Mouse (Mus musculus): ENCODE measurements around the gene Slc34a1.
A peak's percentile ranks its signal among the peaks of the same experiment; 100 is the strongest.
"Not testable (repeated sequence)": the region's sequence is repeated elsewhere in the genome, so short reads cannot be mapped to it uniquely, and the experiment has no call there.

The Slc34a1 gene

DNA sequence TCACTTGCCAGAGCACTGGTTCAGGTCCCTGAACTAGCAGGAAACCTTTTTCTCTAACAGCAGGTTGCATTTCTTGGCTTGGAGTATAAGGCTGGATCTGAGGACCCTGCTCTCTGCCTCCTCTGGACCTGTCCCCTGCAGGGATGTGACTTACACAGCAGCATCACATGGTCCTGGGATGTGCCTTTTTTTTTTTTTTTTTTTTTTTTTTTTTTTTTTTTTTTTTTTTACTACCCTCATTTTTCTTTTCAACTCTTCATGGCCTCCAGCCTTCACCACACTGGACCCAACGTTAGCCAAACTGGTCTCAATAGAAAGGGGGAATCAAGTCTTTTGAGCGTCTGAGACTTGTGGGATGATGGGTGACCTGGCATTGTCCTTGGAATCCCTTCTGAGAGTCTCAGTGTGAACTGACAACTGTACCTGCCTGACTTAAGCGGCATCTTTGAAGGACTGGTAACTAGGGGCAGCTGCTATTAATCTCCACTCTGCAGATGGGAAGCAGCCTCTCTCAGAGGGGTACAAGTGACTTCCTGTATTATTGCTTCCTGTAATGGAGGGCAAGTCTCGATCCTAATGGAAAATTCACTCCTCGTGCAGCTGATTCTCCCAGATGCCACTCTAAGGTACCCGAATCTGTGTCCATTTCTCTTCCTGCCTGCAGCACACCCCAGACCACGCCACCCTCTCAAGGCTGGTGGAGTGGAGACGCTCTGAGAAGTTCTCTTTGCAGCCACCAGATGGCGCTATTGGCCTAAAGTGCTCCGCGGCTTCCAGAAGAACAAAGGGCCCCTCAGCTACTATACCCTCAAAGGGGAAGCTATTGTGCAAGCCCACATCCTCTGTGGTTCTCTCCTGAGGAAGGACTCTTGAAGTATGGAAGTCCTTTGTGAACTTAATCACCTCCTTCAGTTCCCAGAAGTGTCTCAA is 7.1 kb downstream of the Slc34a1 start:
- peak; percentile 45 for DNase-seq (ENCODE audit: low read depth, low spot score)

DNA sequence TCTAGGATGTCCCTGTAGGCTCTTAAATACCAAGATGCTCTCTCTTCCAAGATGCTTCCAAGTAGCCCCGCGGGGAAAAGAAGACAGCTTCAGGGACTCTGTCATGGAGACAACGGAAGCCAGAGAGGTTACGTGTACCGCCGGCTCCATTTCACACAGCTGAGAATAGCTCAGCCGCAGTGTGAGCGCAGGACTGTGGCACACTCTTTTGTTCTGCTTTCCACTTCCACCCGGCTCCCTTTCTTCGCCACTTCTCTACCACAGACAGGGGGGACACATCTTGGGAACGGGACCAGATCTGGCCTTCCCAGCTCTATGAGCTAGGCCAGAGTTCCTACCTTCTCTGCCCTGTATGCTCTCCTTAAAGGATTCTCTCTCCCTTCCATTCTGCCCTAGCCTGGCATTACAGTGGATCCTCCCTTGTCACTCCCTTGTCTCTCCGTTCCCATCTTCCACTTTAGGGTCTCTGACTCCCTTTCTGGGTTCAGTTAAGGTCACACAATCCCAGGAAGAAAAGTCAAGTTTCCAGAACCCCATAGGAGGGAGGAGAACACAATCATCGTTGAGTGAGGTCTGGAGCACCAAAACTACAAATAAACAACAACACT is 7.9 kb downstream of the Slc34a1 start:
- no peak for DNase-seq (ENCODE audit: low read depth, low spot score)

DNA sequence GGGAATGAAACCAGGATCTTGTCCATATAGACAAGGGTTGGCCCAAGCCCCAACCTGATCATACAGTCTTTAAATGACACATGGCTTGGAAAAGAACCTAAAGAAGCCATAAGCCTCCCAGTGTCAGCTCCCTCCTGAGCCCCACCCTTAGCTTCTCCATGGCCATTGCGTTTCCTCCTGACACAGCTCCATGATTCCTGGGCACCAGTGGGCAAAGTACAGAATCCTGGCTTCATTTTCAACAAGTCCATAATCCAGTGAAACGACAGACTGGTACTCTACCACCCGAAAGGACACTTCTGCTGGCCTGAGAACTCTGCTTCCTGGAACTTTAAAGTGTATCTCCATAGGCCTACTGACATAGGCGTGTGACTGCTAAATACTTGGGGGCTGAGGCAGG is 9.4 kb downstream of the Slc34a1 start:
- DNase-seq (ENCODE audit: low read depth, low spot score) = no peak

DNA sequence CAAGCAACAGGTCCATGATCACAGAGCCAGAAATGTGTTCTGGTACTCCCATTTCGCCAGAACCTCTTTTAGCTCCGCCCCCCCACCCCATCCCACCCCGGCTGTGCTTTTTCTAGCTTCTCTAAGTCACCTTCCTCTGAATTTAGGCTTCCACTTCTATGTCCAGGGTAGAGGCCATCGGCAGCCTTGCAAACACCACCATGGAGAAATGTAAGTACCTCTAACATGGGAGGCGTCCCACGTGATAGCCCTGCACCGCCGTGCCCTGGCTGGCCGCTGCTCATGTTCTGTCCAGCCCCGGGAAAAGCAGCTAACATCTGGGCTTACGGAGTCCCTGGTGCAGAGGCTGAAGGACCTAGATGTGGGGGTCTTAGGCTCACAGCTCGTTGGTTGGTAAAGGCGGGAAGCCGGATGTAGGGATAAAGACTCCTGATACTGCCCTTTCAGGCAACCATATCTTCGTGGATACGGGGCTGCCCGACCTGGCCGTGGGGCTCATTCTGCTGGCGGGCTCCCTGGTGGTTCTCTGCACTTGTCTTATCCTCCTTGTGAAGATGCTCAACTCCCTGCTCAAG is 10.6 kb downstream of the Slc34a1 start:
- no peak for DNase-seq (ENCODE audit: low read depth, low spot score)

DNA sequence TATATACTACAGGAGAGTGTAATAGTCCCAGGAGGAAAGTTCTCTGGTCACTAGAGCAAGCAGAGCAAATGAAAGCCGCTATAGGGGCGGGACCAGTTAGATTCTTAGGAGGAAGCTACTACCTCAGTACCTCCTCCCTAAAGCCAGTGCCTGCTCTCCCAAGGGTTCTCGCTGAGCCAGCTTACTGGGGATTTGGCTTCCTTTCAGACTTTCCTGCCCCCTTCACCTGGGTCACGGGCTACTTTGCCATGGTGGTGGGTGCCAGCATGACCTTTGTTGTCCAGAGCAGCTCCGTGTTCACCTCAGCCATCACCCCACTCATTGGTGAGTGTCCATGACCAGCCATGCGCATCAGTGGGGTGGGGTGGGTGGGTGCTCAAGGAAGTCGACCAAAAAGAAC is 13.8 kb downstream of the Slc34a1 start:
- DNase-seq (ENCODE audit: low read depth, low spot score) = no peak

DNA sequence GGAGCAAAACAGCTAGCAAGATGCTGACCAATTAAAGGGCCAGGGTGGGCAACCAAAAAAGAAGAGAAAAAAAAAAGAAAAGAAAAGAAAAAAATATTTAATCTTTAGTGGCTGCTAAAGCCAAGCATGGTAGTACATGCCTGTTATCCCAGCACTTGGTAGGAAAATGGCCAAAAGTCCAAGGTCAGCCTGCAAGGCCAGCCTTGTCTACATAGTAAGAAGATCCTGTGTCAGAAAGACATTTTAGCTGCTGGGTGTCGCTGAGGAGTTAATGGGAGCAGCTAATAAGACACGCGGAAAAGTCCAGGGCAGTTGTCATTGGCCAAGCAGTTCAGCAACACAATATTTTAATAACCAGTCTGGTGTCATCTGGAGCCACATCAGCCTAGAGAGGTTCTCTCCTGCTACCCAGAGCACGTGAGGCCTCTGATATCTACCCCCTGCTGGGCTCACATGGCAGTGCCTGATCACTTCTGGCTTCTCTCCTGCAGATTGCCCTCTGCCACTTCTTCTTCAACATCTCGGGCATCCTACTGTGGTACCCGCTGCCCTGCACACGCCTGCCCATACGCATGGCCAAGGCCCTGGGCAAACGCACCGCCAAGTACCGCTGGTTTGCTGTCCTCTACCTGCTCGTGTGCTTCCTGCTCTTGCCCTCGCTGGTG is 14.8 kb downstream of the Slc34a1 start:
- DNase-seq (ENCODE audit: low read depth, low spot score) = no peak

DNA sequence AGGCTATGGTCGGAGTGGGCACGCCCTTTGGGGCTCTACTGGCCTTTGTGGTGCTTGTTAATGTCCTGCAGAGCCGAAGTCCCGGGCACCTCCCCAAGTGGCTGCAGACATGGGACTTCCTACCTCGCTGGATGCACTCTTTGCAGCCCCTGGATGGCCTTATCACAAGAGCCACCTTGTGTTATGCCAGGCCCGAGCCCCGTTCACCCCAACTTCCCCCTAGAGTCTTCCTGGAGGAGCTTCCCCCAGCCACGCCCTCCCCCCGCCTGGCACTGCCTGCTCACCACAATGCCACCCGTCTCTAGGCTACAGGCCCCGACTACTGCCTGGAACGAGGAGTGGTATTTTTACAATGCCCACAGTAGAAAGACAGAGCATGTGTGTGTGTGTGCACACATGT is 15.3 kb downstream of the Slc34a1 start:
- DNase-seq (ENCODE audit: low read depth, low spot score) = no peak

DNA sequence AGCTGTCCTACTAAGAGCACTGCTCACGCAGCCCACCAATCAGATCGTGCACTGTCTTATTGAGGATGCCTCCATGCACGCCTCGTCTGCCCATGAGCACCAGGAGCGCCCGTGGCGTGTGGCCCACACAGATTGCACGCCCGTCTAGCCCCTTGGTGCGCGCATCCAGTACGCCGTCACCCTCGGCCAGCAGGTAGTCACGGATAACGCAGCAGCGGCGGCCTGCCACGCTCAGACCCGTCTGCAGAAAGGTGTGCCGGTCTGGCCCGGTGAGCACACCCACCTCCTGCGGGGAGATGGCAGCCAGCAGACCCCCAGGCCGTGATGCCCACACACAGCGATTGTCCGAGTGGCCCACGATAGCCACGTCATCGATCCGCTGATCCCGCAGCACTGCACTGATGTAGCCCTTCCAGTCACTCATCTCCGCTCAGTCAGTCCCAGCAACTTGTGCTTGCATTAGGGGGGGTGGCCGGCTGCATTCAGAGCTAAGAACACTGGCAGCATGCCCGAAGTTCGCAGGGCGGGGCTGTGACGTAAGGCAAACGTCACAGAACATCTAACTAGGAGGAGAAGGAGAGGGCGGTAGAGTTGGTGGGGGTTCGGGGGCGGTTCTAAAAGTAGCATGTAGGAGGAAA is 16.9 kb downstream of the Slc34a1 start, which contains the start of gene Pfn3:
Gene Pfn3, minus strand, starts transcription at position 490 of the 638 bp plus-strand sequence.
- no peak for DNase-seq (ENCODE audit: low read depth, low spot score)

DNA sequence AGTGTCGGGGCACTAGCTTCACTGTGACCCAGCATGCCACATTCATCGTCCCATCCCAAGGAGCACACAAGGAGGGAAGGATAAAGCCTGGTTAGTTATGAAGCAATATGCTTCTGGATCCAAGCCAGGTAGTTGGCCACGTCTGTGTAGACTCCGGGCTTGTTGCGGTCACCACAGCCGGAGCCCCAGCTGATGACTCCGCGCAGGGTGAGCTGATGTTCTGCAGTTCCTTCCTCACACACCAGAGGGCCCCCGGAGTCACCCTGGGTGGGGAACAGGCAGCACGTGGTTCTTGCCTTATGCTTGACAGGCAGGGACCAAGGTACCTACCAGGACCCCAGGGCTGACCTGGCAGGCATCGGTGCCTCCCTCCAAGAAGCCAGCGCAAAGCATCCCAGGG is 20.0 kb downstream of the Slc34a1 start:
- peak; percentile 21 for DNase-seq (ENCODE audit: low read depth, low spot score)

DNA sequence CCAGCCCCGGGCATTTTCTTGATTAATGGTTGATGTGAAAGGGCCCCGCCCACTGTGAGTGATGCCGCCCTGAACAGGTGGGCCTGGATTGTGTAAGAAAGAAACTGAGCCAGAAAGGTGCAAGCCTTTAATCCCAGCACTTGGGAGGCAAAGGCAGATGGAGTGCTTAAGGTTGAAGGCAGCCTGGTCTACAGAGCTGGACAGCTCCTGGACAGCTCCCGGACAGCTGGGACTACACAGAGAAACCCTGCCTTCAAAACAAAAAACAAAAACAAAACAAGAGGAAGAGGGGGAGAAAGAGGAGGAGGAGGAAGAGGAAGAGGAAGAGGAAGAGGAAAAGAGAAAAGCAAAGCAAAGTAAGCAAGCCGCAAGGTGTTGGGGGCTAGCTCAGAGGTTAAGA is 21.2 kb downstream of the Slc34a1 start:
- no peak for DNase-seq (ENCODE audit: low read depth, low spot score)

DNA sequence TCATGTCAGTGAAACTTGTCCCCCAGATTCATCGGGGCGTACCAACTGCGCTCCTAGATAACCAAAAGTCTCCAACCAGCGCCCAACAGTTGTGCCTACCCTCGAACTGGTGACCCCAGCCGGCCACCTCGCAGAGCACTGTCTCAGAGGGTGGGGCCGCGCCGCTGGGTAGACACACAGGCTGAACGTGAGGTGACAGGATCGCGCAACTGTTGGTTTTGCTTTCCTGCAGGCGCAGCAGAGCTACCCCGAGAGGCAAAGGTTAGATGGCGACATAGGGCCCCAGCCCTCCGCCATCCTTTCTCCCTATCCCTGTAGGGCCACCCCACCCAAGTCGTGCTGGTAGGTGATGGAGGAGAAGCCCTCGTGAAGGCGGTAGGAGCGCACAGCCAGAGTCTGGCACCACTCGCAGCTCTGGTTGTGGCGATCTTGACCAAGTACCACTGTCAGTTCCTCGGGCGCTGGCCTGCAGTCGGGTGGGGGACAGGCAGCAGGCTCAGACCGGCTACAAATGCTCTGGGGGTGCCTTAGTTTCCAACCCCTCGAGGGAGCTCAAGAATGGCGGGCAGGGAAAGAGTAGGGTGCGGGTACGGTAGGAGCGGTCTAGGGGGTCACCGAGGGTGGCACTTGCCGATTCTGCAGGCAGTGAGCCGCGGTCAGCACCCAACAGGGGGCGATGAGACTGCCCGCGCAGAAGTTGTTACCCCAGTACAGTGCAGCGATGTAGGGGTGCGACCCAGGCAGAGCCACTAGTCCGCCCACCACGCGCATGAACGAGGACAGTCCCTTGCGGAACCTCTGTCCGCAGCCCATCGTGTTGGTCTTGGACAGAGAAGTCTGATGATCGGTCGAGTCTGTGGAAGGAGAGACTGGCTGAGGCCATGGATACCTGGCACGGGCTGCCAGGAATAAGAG is 22.3 kb downstream of the Slc34a1 start:
- DNase-seq (ENCODE audit: low read depth, low spot score) = no peak

DNA sequence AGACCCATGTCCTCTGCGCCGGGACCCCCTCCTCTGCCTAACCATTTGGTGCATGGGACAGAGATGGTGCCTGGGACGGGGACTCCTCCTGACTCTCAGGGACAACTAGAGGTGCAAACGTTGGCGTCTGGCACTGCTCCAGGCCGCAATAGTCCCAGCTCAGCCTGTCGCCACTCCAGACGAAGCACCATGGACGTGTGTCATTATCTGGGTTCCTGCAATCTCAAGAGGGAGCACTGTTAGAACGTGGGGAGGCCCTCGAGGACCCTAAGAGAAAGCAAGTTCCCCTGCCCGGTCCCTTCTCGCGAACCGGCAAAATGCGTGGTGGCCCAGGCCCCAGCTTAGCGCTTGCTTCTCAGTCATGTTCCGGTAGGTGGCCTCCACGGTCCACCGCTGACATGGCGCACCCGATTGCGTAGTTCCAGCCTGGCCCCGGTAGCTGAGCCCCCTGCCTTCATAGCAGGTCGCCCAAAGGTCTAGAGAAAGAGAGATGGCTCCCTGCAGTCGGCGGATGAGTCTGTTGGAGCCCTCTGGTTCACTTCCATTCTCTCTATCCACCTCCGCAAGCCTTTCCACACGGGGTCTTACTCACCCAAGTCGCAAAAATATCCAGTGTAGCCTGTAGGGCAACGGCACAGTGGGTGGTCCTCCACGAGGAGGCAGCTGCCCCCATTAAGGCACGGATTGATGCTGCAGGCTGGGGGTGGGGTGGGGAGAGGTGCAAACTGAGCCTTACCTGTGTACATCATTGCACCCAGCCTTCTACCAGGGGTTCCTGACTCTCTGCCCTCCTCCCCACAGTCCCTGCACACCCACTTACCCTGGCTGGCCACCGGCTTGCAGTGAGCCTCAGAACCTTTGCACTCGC is 23.2 kb downstream of the Slc34a1 start:
- DNase-seq (ENCODE audit: low read depth, low spot score) = no peak

DNA sequence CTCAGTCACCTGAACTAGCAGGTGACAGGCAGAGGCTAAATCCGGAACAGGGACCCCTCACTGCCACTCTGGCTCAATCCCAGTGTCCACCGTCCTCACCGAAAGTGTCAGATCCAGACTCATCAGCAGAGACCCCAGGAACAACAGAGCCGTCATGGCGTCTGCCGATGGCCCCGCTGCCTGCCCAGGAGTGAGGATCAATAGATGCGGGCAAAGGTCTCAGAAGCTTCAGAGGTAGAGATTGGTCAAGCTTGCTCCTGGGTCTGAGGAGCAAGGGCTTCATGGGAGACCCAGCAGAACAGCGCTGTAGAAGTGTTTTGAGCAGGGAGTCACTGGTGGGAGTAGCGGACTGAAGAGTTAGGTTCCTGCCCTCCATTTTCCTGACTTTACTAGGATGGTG is 28.6 kb downstream of the Slc34a1 start, which contains the start of gene F12:
Gene F12, minus strand, starts transcription at position 181 of the 400 bp plus-strand sequence.
- no peak for DNase-seq (ENCODE audit: low read depth, low spot score)

DNA sequence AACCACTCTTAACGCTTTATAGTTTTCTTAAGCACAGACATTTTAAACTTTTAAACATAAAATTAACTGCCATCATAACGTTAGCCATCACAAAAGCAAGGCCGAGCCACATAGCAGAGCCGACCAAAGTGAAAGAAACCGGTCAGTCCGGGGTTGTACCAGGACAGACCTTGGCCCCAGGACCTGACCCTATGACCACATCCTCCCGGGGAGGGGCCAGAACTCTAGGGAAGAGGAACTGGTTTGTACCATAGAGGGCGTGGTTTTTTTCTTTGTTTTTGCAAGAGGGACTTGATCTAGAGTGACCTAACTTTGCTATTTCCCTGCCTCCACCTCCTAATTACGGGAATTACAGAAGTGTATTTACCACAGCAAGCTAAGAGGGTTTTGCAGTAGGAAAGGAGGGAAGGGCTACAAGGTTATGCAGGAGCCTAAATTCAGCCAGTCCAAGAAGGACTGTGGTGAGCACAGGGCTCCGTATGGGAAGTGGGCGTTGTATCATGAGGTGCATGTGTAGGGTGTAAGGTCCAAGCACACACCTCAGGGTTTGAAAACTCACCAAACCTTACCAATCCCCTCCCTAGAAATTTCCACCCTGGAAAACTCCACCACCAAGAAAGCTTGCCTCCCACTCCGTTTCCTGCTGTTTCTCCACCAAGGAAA is 31.4 kb downstream of the Slc34a1 start:
- no peak for DNase-seq (ENCODE audit: low read depth, low spot score)

DNA sequence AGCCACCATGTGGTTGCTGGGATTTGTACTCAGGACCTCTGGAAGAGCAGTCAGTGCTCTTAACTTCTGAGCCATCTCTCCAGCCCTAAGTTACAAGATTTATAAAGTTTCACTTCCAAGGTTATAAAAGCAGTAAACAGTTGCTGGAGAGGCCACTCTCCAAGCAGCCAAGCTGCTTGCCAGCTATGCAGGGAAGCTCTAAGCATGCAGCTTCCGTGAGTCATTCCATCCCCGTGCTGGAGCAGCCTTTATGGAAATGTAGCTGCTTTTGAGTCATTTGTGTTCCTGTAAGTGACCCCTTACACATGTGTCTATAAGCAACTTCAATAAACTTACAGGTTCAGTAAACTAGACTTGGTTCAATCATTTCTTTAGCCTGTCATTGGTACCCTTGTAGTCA is 32.6 kb downstream of the Slc34a1 start:
- no peak for DNase-seq (ENCODE audit: low read depth, low spot score)

DNA sequence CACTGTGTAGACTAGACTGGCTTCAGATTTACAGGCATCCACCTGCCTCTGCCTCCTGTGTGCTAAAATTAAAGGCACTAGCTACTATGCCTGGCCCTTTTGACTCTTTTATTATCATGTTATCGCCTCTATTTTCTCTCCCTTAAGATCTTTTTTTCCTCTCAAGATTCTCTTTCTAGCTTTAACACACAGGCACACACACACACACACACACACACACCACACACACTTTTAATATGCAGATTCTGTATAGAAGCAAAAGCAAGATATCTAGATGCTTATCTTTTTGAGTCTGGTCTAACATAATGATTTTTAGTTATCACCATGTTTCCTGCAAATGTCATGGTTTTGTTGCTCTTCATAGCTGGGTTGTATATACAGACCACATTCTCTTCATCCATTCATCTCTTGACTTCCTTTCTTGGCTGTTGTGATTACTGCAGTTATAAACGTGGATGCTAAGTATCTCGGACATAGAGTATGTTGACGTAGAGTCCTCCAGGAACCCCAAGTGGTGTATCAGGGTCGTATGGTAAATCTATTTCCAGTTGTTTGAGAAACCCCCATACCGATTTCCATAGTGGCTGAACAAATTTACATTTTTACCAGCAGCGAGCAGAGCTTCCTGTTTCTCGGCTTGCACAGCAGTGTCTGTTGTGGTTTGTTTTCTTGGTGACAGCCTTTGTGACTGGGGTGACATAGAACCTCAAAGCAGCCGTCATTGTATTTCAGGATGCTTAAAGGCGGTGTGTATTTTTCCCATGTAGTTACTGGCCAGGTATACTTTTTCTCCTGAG is 34.1 kb downstream of the Slc34a1 start:
- DNase-seq (ENCODE audit: low read depth, low spot score) = no peak

DNA sequence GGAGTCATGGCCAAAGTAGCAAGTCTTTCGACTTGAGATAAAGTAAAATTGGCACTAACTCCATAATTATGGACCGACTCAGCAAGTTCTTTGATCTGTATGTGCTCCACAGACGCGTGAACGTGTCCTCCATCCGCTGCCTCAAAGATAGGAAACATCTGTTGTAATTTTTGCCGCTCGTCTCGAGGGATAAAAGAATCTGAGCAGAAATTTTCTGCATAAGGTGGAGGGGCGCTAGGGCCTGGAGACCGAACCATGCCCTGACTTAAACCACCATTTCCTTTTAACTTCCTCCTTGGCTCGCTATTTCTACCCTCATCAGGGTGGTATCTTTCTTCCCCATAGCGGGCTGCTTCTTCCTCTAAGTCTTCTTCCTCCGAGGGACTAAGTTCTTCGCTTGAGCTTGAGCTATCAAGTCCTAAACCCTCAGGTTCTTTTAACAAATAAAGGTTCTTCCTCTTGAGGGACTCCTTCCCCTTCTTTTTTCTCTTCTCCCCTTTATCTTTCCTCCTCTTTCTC is 39.2 kb downstream of the Slc34a1 start:
- not testable (repeated sequence) for DNase-seq (ENCODE audit: low read depth, low spot score)

DNA sequence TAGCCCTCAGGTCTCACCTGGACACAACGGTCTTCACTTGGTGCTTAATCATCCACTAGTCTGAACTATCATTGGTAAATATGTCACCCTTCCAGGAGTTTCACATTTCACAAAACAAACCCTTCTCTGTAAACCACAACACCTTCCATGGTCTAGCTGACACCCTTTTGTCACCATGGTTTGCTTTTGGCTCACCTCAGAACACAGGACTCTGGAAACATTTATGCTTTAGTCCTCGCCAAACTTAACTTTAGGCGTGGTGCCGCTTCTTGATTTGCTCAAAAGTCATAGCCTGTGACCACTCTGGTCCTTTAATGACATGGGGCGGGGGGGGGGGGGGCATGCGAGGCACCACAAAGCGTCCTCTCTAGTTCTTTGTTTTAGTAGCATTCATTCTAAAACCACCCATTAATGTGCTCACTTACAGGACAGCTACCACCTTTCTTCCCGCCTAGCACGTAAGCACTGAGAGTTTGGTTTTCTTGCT is 45.9 kb downstream of the Slc34a1 start:
- DNase-seq (ENCODE audit: low read depth, low spot score) = no peak

Measured in c-Kit-negative CD71-positive TER-119-positive erythroid progenitor cells, embryonic 14.5 days (primary cell).